ENCODE assay signal across 13 mouse cellular contexts in the genomic region with DNA sequence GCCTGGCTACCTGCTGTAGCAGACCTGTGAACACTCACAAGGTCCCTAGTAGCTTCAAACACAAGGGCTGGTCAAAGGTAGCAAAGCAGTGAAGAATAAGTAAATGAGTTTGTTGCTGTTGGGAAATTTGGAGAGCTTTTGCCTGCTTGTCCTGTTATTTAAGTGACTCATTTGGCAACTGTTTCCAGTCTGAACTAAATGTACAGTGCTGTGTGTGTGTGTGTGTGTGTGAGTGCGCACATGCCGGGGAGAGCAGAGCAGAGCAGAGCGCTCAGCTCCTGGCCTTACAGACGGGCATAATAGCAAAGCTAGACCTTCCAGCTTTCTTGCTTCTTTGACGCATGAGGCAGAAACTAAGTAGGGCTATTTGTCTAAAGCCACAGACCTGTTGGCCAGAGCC. TPM values are rescaled to one million over a fixed set of nuclear protein-coding genes. Genes with fewer than 3 reads are reported as not detected.
DNase-seq lines count a peak whose midpoint lies in the region; ATAC-seq lines count a peak whose summit lies in the region.
"Had no signal": no experiment of that assay in that cellular context is flagged by ENCODE, and none has a peak within 500 bp of the region (broad histone marks: within the 10 kb centered on the region; RNA-seq: fewer than 3 reads in every experiment).

No protein-coding gene starts in this region.

- WGBS in midbrain, embryonic 16.5 days: 86% methylated on average over 5 of the region's 5 CpGs

- H3K4me3 ChIP-seq in midbrain, embryonic 16.5 days (ENCODE audit: low read depth, low read length): no peak overlapping the region
- H3K4me3 ChIP-seq: embryonic facial prominence, embryonic 15.5 days; liver, embryonic 15.5 days had no signal

- no peak for ATAC-seq in CD4-positive, CD25-positive, alpha-beta regulatory T cell, adult 4 months
- ATAC-seq in midbrain, embryonic 16.5 days: no peak

- intact Hi-C loops in heart, postnatal 10 days (cut with DNase I): no loop called here

- DNase-seq in heart, postnatal 10 days: peak; percentile 14 to 36
- no peak for DNase-seq in heart, adult 11 months
- DNase-seq in lung, postnatal 14 days: peak; percentile 33
- no peak for DNase-seq in lung, postnatal 4 days
- peak; percentile 63 to 73 for DNase-seq in adrenal gland, postnatal 36 days
- peak; percentile 58 to 61 for DNase-seq in right cerebral cortex, postnatal 10 days (ENCODE audit: low spot score in 2 of 2)
- DNase-seq: cerebellum, postnatal 36 days; thymus, postnatal 36 days had no signal

- no peak overlapping the region for H3K4me2 ChIP-seq in midbrain, embryonic 16.5 days (ENCODE audit: low read length)
- H3K4me2 ChIP-seq: embryonic facial prominence, embryonic 15.5 days; heart, embryonic 11.5 days; liver, embryonic 15.5 days had no signal

- H3K27me3 ChIP-seq in midbrain, embryonic 16.5 days (ENCODE audit: control insufficient read depth, insufficient read depth, low read depth, low read length): peaks cover 32% of the 10 kb centered on the region

- no peaks in the 10 kb centered on the region for H3K9me3 ChIP-seq in midbrain, embryonic 16.5 days (replicated peaks; ENCODE audit: control insufficient read depth, low read length, poor library complexity, severe bottlenecking)
- H3K9me3 ChIP-seq: embryonic facial prominence, embryonic 15.5 days; liver, embryonic 15.5 days had no signal

- no peak overlapping the region for H3K9ac ChIP-seq in midbrain, embryonic 16.5 days (ENCODE audit: low read depth, low read length)
- H3K9ac ChIP-seq: embryonic facial prominence, embryonic 15.5 days; liver, embryonic 15.5 days had no signal

- no peaks in the 10 kb centered on the region for H3K36me3 ChIP-seq in midbrain, embryonic 16.5 days (ENCODE audit: control insufficient read depth, insufficient read depth, low read length)
- H3K36me3 ChIP-seq: embryonic facial prominence, embryonic 15.5 days; liver, embryonic 15.5 days had no signal

- H3K27ac ChIP-seq in midbrain, embryonic 16.5 days (ENCODE audit: low read length): no peak overlapping the region
- H3K27ac ChIP-seq: embryonic facial prominence, embryonic 15.5 days; liver, embryonic 15.5 days had no signal

- peaks cover 10% of the 10 kb centered on the region for H3K4me1 ChIP-seq in midbrain, embryonic 16.5 days (ENCODE audit: control insufficient read depth, insufficient read depth, low read length)

RNA-seq across cellular contexts. Expression of a gene that starts 1.7 kb away (rescaled TPM):
- under 1 TPM in 1 of 2 experiments, not detected in 1; 0.38 TPM for total RNA-seq in heart, postnatal 10 days (2021)
- under 1 TPM; 0.43 to 0.93 TPM for total RNA-seq in adrenal gland, postnatal 36 days (2021)
- not detected for polyA plus RNA-seq in CD4-positive, CD25-positive, alpha-beta regulatory T cell, adult 4 months (2017; shearing (Covaris generic))
- 2.3 and 2.4 TPM in 2 replicates for polyA plus RNA-seq in midbrain, embryonic 16.5 days (2015; fragmentation: Nextera tagmentation; extraction: Ambion mirVana)

Comparison
In these comparisons a context has a peak if more than half of its experiments do, and no peak if none do; other contexts are left out.
1. DNase-seq: peak in heart, postnatal 10 days (2 of 2), lung, postnatal 14 days (single experiment), adrenal gland, postnatal 36 days (2 of 2) and right cerebral cortex, postnatal 10 days (2 of 2); none in heart, adult 11 months (single experiment) and lung, postnatal 4 days (0 of 2).